Mouse (Mus musculus) spleen, adult 2 months (tissue): ENCODE data around the gene Anpep.

Experiments
- CTCF ChIP-seq: fragments of 200-500 bp; IDR thresholded peaks from 2 replicates; pipeline ENCODE4 v1.5.1; 2011; ENCODE audit warnings: mild to moderate bottlenecking, inconsistent platforms; ENCODE audit not compliant: insufficient read depth, insufficient read length, insufficient replicate concordance; ENCODE audit errors: extremely low read depth
- POLR2A ChIP-seq: fragments of 200-500 bp; IDR thresholded peaks from 2 replicates; pipeline ENCODE4 v1.6.1; 2011; ENCODE audit warnings: low read depth, low read length, inconsistent platforms

- TF ChIP-seq POLR2A = no peak
- TF ChIP-seq CTCF = no peak
These were observed 40.9 kb downstream of the Anpep start for GRCm38 (mm10) chr7:79819996-79820395.
